Mouse (Mus musculus) kidney, postnatal 36 days (tissue): ENCODE measurements around the gene Slc35a3.

ENCODE experiments used
- DNase-seq, 2 experiments: peaks; one replicate each; pipeline ENCODE4 v3.0.0; 2021 to 2022; ENCODE audit warnings: mixed read lengths in 2 of 2

The Slc35a3 gene

GRCm38 (mm10) chr3:116637693-116638476, 74.7 kb downstream of the Slc35a3 start:
- peak in 1 of 2 experiments; percentile 10 for DNase-seq

- DNase-seq: no peak
These were observed 76.8 kb downstream of the Slc35a3 start for GRCm38 (mm10) chr3:116635799-116636198.

- DNase-seq: no peak
These were observed 77.8 kb downstream of the Slc35a3 start for GRCm38 (mm10) chr3:116634853-116635252.

- no peak for DNase-seq
These were observed 78.5 kb downstream of the Slc35a3 start for GRCm38 (mm10) chr3:116634091-116634490.

DNA sequence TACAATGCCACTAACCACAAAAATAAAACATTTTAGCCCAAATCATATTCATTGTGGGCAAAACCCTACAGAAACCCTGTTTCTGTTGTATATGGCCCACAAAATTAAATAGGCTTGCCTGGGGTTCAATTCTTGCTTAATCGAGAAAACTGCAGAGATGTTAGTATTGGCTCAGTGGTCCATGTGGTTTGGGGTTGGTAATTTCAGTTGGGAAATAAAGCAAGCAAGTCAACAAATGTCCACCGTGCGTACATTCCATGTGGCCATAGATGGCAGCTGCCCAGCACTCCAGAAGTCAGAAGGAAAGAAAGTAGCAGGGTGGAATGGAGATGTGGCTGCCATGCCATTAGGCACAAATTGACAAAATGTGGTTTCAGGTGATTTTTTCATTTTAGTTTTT, 79.7 kb downstream of the Slc35a3 start:
- no peak for DNase-seq

DNA sequence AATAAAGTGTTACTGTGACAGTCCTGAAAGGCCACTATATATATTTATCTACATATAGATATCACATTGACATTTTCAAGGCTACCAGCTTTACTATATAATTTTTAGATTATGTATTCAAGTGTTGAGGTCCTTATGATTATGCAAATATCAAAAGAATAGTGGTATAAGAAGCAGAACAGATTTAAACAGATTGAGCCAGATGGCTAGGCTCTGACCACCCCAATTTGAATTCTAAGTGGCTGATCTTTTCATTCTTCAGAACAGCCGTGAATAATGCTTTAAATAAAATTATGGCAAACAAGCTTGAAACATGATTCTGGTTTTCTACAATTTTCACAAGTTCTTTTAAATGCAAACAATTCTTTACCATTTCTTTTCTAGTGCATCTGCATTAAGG, 81.2 kb downstream of the Slc35a3 start:
- DNase-seq: no peak

DNA sequence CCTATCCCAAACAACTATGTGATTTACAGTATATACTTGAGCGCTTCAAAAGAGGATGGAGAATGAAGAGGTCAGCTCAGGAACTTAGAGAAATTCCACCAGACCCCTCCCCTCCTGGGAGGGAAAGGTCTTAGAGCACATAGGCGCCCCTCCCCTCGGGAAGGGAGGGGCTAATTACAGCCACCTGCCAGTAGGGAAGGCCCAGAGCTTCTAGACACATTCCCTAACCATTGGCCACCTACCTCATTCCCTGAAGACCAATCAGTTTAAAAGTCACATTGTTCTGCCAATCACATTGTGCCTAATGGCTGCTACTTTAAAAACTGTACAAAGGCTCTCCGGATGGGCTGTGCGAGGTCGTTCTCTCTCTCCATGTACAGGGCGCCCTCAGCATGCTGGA, 90.0 kb downstream of the Slc35a3 start:
- no peak for DNase-seq

GRCm38 (mm10) chr3:116620636-116621370, 91.8 kb downstream of the Slc35a3 start:
- DNase-seq: no peak
